Mouse (Mus musculus) embryonic fibroblast, embryonic 13.5 days (primary cell): ENCODE results near the gene Grn.

Source experiments
- CTCF ChIP-seq: IDR thresholded peaks from 2 replicates; pipeline ENCODE4 v1.5.1; 2011; ENCODE audit warnings: mild to moderate bottlenecking, control low read depth, low read length, moderate library complexity, borderline replicate concordance; ENCODE audit not compliant: insufficient read depth
- POLR2A ChIP-seq: IDR thresholded peaks from 2 replicates; pipeline ENCODE4 v1.6.1; 2011; ENCODE audit warnings: low read depth, mild to moderate bottlenecking, control low read depth, low read length, moderate library complexity

DNA sequence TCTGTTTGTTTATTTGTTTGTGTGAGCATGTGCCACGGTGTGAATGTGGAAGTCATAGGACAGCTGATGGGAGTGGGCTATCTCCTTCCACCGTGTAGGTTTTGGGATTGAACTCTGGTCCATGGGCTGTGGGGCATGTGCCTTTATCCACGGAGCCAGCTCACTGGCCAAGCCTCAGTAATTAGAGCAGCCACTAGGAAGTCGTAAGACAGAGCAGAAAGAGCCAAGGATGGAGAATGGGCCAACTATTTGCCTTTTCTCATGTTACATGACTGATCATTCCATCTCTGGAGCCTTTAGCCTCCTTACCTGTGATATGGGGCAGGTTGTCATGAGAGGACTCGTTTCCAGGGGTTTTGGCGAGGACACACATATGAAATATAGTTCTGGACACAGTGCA, 33.9 kb upstream of the Grn start:
- TF ChIP-seq CTCF, result no peak
- no peak for TF ChIP-seq POLR2A
